Mouse (Mus musculus): Measurements from ENCODE around the gene Cfap44.

- TF ChIP-seq CTCF (IDR thresholded peaks at IDR 0.05; ENCODE audit: insufficient read depth, low read length) (no peak), POLR2A (IDR thresholded peaks at IDR 0.05; ENCODE audit: borderline replicate concordance, extremely low read depth, low read depth, low read length) (no peak)
Measured at GRCm38 (mm10) chr16:44423499-44423898, 28.9 kb downstream of the Cfap44 start.

Data from lung, adult 2 months (tissue).